Mouse (Mus musculus) embryonic fibroblast, embryonic 13.5 days (primary cell): ENCODE data around the gene Prss23.

ENCODE experiments used
- CTCF ChIP-seq: IDR thresholded peaks from 2 replicates; pipeline ENCODE4 v1.5.1; 2011; ENCODE audit warnings: mild to moderate bottlenecking, control low read depth, low read length, moderate library complexity, borderline replicate concordance; ENCODE audit not compliant: insufficient read depth
- POLR2A ChIP-seq: IDR thresholded peaks from 2 replicates; pipeline ENCODE4 v1.6.1; 2011; ENCODE audit warnings: low read depth, mild to moderate bottlenecking, control low read depth, low read length, moderate library complexity

- TF ChIP-seq CTCF (no peak), POLR2A (no peak)
Measured at GRCm38 (mm10) chr7:89564569-89564968, 37.6 kb upstream of the Prss23 start.
